Mouse (Mus musculus) small intestine, adult 2 months (tissue): ENCODE results near the gene Klc2. TPM values are rescaled to one million over a fixed set of nuclear protein-coding genes. Genes with fewer than 3 reads are reported as not detected.
"Not testable (repeated sequence)": the region's sequence is repeated elsewhere in the genome, so short reads cannot be mapped to it uniquely, and the experiment has no call there.

Source experiments
- H3K27ac ChIP-seq: fragments of 200-500 bp; 2 replicates; pipeline ENCODE4 v1.5.1; 2012; ENCODE audit warnings: low read depth, low read length, control low read depth, inconsistent platforms; ENCODE audit not compliant: insufficient read depth
- H3K27me3 ChIP-seq: fragments of 200-500 bp; 2 replicates; pipeline ENCODE4 v1.6.1; 2012; ENCODE audit warnings: mild to moderate bottlenecking, moderate library complexity, low read length, inconsistent platforms; ENCODE audit not compliant: control insufficient read depth, insufficient read depth
- H3K36me3 ChIP-seq: fragments of 200-500 bp; 2 replicates; pipeline ENCODE4 v1.6.1; 2012; ENCODE audit warnings: mild to moderate bottlenecking, low read length, control low read depth, inconsistent platforms; ENCODE audit not compliant: control insufficient read depth, insufficient read depth
- H3K4me1 ChIP-seq: fragments of 200-500 bp; 2 replicates; pipeline ENCODE4 v1.6.1; 2012; ENCODE audit warnings: low read length, inconsistent platforms, mixed read lengths; ENCODE audit not compliant: control insufficient read depth, insufficient read depth, insufficient read length
- H3K4me3 ChIP-seq: fragments of 200-500 bp; 2 replicates; pipeline ENCODE4 v1.5.1; 2012; ENCODE audit warnings: low read depth, mild to moderate bottlenecking, control low read depth, inconsistent platforms, low read length, moderate library complexity
- CTCF ChIP-seq: fragments of 200-500 bp; IDR thresholded peaks from 2 replicates; pipeline ENCODE4 v1.5.1; 2012; ENCODE audit warnings: low read depth, mild to moderate bottlenecking, control low read depth, inconsistent platforms, low read length, moderate library complexity, mixed read lengths; ENCODE audit not compliant: insufficient replicate concordance, insufficient read length; ENCODE audit errors: extremely low read depth
- POLR2A ChIP-seq: fragments of 200-500 bp; IDR thresholded peaks from 2 replicates; pipeline ENCODE4 v1.6.1; 2012; ENCODE audit warnings: low read depth, mild to moderate bottlenecking, control low read depth, inconsistent platforms, low read length, moderate library complexity
- WGBS: fragments of 180-500 bp; shearing (Covaris S2); methylation state at CpG from one replicate; pipeline ENCODE4 v1.1.7; 2018; 5-methylcytosine and 5-hydroxymethylcytosine counted together
- polyA plus RNA-seq: library from polyadenylated mRNA; depleted of rRNA; stranded (reverse); fragments of >200 nt; gene quantifications from 2 replicates; pipeline ENCODE4 v1.2.3, GENCODE M21; 2012

Klc2 gene
- polyA plus RNA-seq, 1 experiment, result 19.8 TPM

DNA sequence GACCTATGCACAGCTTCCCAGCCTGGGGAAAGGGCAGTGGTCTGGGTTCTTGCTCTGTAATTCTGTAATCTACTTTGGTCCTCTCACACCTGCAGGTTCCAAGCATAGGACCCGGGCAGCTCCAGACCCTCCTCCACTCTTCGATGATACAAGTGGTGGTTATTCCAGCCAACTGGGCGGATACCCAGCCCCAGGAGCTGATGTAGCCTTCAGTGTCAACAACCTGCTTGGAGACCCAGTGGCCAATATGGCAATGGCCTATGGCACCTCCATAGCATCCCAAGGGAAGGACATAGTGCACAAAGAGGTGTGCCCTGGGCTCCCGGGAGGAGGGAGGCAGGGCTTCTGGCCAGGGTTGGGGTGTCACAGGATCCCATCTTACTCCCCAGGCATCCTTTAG lies 29.0 kb downstream of the Klc2 start:
- Histone ChIP-seq H3K4me3 (peak overlapping the region; percentile 79), H3K36me3 (peaks cover 19% of the 10 kb centered on the region), H3K27me3 (peaks cover 9% of the 10 kb centered on the region), H3K27ac (no peak overlapping the region), H3K4me1 (peaks cover 22% of the 10 kb centered on the region)
- WGBS, result 91% methylated on average over 4 of the region's 4 CpGs
- TF ChIP-seq CTCF, result no peak
- TF ChIP-seq POLR2A, result no peak

DNA sequence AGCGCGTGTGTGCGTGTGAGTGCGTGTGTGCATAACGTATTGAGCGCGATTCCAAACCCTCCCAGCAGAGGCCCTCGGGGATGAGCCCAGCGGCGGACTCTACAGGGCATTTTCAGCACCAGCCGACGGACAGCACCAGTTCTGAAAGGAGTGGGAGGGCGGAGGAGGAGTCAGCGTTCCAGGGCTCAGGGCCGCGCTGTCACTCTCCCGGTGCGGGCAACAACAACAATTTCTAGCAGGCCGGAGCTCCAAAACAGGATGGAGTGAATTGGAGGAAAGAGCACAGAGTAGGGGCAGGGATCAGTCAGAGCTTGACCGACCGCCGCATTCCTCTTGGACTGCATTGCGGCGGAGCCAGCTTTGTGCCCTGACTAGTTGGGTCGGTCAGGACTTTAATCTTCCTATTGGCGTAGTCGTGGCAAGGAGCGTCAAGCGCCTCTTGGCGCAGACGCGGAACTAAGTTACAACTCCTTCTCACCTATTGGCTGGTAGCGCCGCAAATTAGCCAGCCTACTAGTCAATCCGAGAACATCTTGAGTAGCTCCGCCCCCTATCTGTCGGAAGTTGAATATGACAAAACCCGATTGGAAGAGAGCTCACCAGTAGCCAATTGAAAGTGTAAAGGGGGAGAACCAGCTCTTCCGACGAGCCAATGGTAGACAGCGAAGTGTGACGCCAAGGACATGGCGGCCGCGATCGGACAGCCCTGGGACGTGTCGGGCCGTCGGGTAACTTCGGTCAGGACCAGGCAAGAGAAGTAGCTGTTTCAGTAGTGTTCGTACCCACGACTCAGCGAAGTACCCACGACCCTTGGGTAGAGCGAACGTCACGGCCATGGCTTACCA lies 30.3 kb downstream of the Klc2 start, which contains the start of gene Yif1a:
Gene Yif1a, plus strand, starts transcription at position 655 of the 845 bp plus-strand sequence.
- Histone ChIP-seq H3K27ac (peak within 1 kb of the TSS; percentile 84), H3K4me3 (peak within 1 kb of the TSS; percentile 79), H3K36me3 (peaks cover 19% of the 10 kb centered on the region), H3K4me1 (peaks cover 22% of the 10 kb centered on the region), H3K27me3 (peaks cover 12% of the 10 kb centered on the region)
- peak; percentile 66 for TF ChIP-seq POLR2A
- TF ChIP-seq CTCF, result peak; percentile 34; the same call in 1 of the 2 replicates
- WGBS, result under 1% methylated on average over 58 of the region's 58 CpGs

DNA sequence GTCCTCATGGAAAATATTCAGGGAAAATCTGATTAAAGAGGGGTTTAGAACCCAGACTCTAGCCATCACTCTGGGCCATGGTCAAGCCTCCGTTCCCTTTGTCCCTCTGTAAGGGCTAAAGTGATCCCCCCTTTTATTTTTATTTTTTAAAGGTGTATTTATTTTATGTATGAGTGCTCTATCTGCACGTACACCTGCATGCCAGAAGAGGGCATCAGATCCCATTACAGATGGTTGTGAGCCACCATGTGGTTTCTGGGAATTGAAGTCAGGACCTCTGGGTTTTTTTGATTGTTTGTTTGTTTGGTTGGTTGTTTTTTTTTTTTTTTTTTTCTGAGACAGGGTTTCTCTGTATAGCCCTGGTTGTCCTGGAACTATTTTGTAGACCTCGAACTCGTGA lies 31.8 kb downstream of the Klc2 start:
- not testable (repeated sequence) for H3K4me3 ChIP-seq, H3K27ac ChIP-seq
- Histone ChIP-seq H3K27me3 (peaks cover 22% of the 10 kb centered on the region), H3K36me3 (peaks cover 11% of the 10 kb centered on the region; the same call in 1 of the 2 replicates), H3K4me1 (peaks cover 22% of the 10 kb centered on the region)
- 61% methylated on average over 4 of the region's 4 CpGs for WGBS

DNA sequence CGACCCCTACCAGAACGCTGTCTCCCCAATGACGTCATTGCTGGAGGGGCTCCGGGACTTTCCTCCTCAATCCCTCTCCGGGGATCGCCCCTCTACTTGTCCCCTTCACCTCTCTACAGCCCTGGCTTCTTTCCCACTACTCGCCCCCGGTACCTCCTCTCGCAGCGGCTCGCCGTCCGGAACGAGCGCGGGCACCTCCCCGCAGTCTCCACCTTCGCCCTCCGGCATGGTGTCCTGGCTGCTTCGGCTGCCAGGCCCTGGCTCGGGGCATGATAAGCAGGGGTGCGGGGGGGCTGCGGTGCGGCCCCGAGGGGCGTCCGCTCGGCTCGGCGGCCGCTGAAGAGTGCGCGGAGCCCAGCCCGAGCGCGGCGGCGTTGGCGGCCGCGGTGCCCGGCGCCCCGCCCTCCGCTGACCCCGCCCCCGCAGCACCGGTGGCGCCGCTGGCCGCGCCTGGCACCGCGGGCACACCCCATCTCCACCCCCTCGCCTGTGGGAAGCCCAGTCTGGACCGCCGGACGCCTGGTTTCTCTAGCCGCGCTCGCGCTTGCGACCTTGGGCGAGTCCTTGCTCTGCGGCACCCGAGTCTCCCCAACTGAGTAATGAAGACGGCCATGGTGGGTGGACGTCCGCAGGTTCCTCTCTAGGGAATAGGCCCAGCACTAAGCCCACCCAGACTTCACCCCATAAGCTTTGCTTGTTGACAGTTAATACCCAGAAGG lies 33.1 kb downstream of the Klc2 start, which contains the start of gene Tmem151a:
Gene Tmem151a, minus strand, starts transcription at position 387 of the 719 bp plus-strand sequence.
- H3K4me3 ChIP-seq, result peak within 1 kb of the TSS; percentile 68
- H3K27me3 ChIP-seq, result peaks cover 34% of the 10 kb centered on the region
- H3K36me3 ChIP-seq, result peaks cover 3% of the 10 kb centered on the region; the same call in 1 of the 2 replicates
- H3K27ac ChIP-seq, result no peak within 1 kb of the TSS
- no peak for TF ChIP-seq POLR2A
- TF ChIP-seq CTCF, result no peak
- H3K4me1 ChIP-seq, result peaks cover 22% of the 10 kb centered on the region
- under 1% methylated on average over 68 of the region's 69 CpGs for WGBS

DNA sequence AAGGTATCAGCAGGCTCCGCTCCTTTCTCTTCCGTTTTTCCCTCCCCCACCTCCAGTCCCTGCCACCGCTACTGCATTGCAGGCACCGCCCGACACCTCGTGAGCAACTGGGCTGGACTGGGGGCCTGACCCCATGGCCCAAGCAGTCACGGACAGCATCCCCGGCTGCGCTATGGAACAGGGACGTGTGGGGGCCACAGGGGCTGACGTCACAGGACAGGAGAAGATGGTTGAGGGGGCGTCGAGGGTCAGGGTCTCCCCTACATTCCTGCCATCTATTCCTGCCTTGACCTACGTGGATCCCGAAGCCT lies 33.6 kb downstream of the Klc2 start:
- WGBS, result 6% methylated on average over 15 of the region's 15 CpGs
- peak overlapping the region; percentile 68 for H3K4me3 ChIP-seq
- peaks cover 22% of the 10 kb centered on the region for H3K4me1 ChIP-seq
- H3K27me3 ChIP-seq, result peaks cover 34% of the 10 kb centered on the region
- H3K36me3 ChIP-seq, result 0 out of 2 replicates have a peak, but pooled peaks cover 1% of the 10 kb centered on the region
- no peak overlapping the region for H3K27ac ChIP-seq
- TF ChIP-seq POLR2A, result no peak
- no peak for TF ChIP-seq CTCF

DNA sequence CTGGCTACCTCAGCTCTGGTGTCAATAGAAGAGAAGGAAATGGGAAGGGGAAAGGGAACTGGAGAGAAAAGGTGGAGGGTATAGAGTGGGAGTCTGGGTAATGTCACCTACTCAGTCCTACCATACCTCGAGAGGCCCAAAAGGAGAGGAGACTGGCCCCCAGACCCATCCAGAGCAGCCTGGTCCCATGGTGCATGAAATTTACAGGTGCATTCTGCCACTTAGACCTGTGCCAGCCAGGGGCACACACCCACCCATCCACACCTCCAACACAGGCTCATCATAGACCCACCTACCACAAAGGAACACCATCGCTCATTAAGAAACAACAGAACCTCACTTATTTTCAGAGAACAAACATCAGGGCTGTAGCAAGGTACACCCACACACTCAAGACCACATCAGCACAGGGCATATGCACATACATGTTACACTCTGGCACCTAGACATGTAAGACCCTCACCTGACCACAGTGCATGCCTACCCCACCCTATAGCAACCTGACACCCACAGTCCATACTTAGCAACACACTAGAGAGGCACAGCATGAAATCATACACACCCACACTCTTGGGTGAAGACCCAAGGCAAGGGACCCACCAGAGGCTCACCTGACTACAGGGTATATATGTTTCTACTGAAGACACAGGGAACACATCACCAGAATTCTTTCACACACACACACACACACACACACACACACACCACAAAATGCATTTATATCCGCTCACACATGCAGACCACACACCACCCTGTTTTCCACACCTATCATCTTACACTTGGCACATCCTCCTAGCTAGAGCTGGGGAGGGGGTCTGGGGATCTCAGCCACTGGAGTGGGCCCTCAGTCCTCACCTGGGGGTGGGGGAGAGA lies 34.2 kb downstream of the Klc2 start:
- TF ChIP-seq POLR2A (no peak), CTCF (no peak)
- 62% methylated on average over 3 of the region's 3 CpGs for WGBS
- H3K36me3 ChIP-seq, result no peaks in the 10 kb centered on the region
- H3K27ac ChIP-seq, result no peak overlapping the region
- H3K4me3 ChIP-seq, result peak overlapping the region; percentile 68; the same call in 1 of the 2 replicates
- peaks cover 20% of the 10 kb centered on the region for H3K4me1 ChIP-seq
- peaks cover 34% of the 10 kb centered on the region for H3K27me3 ChIP-seq
